Mouse (Mus musculus) brain, embryonic 14.5 days (tissue): Measurements from ENCODE around the gene Sall1. TPM values are rescaled to one million over a fixed set of nuclear protein-coding genes. Genes with fewer than 3 reads are reported as not detected.

ENCODE experiments used
- DNase-seq: peaks from one replicate; pipeline ENCODE4 v3.0.0-alpha.2; 2011; ENCODE audit warnings: low read depth
- CTCF ChIP-seq: fragments of 200-500 bp; IDR thresholded peaks from 2 replicates; pipeline ENCODE4 v1.5.1; 2012; ENCODE audit warnings: inconsistent platforms, mild to moderate bottlenecking, moderate library complexity, borderline replicate concordance; ENCODE audit not compliant: insufficient read depth, insufficient read length; ENCODE audit errors: extremely low read depth
- POLR2A ChIP-seq: fragments of 200-500 bp; IDR thresholded peaks from 2 replicates; pipeline ENCODE4 v1.6.1; 2012; ENCODE audit warnings: mild to moderate bottlenecking, inconsistent platforms, borderline replicate concordance; ENCODE audit not compliant: poor library complexity, insufficient read depth, insufficient read length, severe bottlenecking; ENCODE audit errors: extremely low read depth
- polyA plus RNA-seq: library from polyadenylated mRNA; depleted of rRNA; stranded (reverse); fragments of >200 nt; gene quantifications from 2 replicates; pipeline ENCODE4 v1.2.3, GENCODE M21; 2012; rRNA removed

The Sall1 gene
- 23.3 TPM in 2 replicates for polyA plus RNA-seq

DNA sequence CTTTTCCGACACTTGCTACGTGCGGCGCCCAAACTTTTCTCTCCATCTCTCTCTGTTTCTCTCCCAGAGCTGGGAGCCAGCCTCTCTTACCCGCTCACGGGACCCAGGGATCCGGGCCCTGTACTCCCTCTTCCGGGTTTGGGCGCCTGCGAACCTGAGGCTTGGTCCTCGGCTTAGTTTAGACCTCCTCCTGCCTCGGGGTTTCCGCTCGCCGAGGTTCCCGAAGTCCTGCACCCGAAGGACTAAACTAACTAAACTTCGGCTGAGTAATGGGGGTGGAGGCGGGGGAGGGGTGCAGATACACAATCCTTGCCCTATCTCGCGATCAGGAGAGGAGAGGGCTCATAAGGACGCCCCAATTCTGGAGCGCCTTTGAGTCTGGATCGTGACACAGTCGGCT, at the start of gene Sall1:
Sall1 (minus strand) TSS at position 223 of the 400 bp plus-strand sequence.
- DNase-seq: peak; percentile 71
- TF ChIP-seq CTCF (no peak), POLR2A (no peak)

DNA sequence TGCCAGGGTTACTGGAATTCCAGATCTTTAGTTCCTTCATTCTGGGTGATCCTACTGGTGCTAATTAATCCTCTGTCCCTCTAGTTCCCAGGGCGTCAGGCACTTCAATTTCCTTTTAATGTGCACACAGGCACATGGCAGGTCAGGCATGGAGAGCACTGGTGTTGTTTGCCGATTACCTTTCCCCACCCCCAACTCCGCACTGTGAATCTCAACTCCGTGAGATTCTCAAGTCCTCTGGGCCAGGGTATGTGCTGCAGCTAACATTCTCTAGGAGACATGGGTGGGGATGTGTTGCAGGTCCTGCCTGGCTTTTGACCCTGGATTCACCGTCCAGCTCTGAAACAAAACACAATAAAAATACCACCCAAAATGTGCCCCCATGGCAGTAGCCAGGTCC, 46.0 kb upstream of the Sall1 start:
- no peak for TF ChIP-seq POLR2A
- TF ChIP-seq CTCF: no peak
- DNase-seq: no peak

DNA sequence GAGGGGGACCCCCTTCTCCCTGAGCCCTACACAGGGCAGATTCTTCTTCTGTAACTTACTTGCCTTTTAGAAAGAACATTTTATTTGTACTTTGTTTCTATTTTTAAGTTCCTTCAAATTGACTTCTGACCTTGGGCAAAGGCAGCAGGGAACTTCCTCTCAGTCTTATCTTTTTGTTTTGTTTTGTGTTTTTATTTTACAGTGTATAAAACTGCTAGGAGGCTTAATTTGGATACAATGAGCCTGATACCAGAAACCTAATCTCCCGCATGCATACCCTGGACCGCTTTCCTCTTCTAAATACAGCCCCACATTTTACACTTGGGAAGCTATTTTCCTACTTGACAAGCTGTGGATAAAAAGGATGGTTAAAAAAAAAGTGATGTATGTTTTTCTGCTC, 35.2 kb upstream of the Sall1 start:
- DNase-seq: no peak
- TF ChIP-seq CTCF (no peak), POLR2A (no peak)

DNA sequence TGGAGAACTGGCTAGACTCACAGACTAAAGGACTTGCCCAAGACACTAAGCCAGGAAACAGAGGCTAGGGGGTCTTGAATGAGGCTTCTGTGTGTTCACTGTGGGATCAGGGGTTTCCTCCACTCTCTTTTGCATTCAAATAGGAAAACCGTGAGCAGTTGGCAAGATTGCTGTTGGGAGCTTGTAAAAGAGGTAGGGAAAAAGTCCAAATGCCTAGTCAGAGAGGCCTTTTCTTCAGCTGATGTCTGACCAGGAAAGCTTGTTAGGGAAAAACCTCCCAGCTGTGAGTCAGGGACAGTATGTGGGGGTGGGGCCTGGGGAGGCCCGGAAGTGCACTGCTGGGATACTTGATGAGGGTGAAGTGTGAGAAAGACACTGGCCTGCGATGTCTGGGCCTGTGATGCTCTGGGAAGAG, 29.0 kb upstream of the Sall1 start:
- peak; percentile 88 for DNase-seq
- TF ChIP-seq POLR2A (no peak), CTCF (no peak)

DNA sequence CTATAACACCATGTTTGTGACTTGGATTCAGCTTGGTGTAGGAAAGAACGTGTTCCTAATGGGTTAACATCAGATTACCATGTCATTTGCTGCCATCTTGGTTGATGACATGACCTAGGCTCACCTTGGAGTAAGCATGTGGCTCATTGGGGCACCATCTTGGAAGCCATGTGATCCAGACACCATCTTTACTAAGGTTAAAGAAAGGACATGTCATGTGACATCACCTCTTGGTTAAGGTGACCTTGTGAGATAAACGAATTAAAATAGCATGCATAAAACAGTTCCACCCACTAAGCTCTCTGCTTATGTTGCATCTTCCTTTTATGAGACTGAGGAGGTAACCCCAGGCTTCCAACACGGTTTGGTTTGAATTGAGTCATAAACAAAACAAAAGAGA, 23.5 kb upstream of the Sall1 start:
- TF ChIP-seq POLR2A (no peak), CTCF (no peak)

DNA sequence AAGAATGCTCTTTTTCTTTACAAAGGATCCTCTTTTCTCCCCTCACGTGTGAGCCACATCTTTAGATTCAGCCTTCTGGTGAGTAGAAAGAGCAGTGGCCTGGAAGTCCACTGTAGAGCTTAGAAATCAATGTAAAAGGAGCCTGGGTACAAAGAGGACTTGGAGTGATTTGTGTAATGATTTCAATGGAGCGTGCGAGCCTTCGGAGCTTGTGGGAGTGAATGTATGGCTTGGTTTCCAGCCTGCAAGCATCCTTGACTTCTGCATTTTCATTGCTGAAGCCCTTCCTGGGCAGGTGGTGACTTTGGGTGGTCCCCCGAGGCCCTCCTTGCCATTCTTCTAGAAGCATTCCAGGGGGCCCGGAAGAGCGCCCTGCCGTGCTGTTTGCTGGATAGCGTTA, 20.1 kb upstream of the Sall1 start:
- DNase-seq: peak; percentile 51
- TF ChIP-seq POLR2A (no peak), CTCF (no peak)

More for the DNA sequence above, 23.5 kb upstream of the Sall1 start:
- no peak for DNase-seq

DNA sequence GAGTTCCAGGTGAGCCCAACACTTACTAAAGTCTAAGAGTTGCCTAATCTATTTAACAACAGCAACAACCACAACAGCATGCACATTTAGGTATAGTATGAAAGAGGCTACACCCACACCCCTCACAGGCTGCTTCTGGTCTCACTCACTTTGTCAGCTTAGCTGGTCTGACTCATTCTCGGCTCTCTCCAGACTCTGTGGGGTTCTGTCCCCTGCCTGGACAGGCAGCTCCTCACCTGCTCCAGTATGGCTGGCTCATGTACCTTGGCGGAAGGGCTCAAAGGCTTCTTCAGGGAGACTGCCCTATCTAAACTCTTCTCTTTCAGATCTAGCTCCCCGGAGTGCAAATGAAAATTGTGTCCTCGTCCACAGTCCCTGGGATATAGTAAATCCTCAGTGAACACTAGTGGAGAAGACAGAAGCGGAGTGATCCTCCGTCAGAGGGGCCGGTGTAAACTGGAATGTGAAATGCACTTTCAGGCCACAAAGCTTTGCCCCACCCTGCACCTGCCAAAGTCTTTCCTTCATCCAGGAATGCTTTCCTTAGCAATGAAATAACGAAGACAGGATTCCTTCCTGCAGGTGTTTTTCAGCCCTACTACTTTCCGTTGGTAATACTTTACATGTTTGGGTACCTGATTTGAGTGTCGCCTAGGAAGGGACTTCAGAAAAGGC, 19.5 kb upstream of the Sall1 start:
- no peak for DNase-seq

DNA sequence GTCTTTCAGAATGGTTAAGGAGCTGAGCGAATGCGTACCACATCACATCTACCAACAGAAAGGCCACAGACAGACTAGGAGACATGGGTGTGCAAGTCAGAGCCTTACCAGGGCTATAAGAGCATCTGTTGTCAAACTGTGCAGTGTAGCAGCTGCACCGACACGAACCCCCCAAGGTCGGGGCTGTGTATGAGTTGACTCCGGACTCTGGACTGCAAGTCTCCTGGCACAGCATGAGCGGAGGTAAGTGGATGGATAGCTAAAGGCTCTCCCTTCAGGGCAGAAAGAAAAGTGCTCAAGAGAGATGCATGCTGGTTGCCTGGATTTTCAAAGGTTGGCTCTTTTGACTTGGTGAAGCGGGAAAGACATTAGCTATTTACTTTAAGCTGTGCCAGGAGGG, 16.8 kb upstream of the Sall1 start:
- no peak for DNase-seq
- TF ChIP-seq POLR2A (no peak), CTCF (no peak)

More for the DNA sequence above, 19.5 kb upstream of the Sall1 start:
- TF ChIP-seq CTCF: no peak
- no peak for TF ChIP-seq POLR2A

DNA sequence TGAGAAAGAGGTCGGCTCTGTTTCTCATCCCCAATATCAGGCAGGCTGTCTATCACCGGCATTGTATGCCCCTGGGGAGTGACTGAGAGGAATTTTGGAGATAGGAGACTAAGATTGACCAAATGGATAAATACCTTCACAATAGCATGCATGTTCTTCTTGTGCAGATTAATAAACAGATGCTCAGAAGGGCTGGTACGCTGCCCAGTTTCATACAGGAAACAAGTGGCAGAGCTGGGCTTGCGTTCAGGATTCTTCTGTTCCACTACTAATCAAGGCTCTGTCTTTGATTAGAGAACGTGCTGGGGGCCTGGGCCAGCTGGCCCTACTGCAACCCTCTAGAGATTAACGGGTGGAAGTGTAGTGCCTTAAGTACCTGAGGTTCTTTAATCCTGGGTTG, 15.5 kb upstream of the Sall1 start:
- no peak for TF ChIP-seq POLR2A
- TF ChIP-seq CTCF: no peak
- DNase-seq: peak; percentile 87

DNA sequence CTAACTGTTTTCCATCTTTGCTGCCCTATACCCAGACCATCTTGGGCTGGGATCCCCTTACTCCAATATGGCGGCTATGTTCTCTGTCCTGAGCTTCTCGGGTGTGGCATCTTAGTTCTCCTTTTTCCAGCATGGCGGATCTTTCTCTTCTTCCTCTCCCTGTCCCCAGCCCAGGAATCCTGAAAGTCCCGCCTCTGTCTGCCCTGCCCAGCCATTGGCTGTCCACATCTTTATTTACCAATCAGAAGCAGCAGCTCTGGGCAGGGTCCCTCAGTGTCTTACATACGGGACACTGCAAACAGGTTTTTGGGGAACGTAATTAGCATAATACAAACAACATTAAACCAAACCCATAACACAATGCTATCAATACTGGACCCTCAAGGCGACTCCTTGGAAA, 8.9 kb upstream of the Sall1 start:
- TF ChIP-seq POLR2A (no peak), CTCF (no peak)

DNA sequence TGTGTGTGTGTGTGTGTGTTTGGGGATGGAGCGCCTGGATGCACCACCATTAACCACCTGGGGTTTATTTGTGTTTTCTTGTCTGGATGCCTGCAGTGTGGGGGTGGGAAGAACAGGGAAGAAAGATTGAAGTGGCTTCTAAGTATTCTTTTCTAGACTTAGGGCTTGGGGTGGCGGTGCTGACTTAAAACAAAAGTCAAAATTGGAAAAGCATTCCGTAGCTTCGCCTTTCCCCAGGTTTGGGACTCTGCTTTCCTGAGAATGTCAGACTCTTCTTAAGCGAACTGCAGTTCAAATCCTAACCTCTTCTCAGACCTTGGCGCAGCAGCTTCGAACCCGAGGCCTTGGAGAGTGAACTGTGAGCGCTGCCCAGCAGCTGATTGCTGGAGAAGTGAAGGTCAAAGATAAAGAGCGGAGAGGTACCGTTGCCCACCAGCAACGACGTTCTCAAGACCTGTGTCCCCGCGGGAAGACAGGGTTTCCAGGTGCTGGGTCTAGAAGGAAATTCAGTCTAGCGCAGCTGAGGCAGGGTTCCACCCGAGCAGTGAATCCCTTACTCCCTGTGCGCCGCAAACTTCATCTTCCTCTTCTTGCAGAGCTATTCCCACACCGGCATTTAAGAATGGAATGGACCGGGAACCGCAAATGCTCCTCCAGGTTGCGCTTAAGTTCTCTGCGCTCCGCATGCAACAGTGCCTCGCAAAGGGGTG, 2.8 kb upstream of the Sall1 start:
- DNase-seq: peak; percentile 63
- TF ChIP-seq CTCF (peak; percentile 29; the same call in 1 of the 2 replicates), POLR2A (no peak)

More for the DNA sequence above, 8.9 kb upstream of the Sall1 start:
- no peak for DNase-seq

DNA sequence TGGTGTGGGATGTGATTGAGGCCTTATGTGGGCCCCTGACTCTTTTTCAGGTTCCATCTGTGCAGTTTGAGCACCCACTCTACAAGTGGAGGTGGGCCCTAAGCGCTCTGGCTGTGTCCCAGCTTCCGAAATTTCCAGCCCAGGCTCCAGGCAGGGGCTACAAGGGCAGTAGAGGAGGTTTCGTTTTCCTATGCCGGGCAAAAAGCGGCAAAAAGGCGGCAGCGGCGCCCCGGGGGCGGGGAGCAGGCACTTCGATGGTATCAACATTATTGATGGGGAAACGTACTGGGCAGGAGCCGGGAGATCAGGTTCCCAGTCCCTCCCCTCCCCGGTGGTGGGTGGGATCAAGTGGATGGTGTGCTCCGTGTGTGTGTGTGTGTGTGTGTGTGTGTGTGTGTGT, 2.3 kb upstream of the Sall1 start:
- TF ChIP-seq POLR2A (no peak), CTCF (no peak)
- peak; percentile 80 for DNase-seq

DNA sequence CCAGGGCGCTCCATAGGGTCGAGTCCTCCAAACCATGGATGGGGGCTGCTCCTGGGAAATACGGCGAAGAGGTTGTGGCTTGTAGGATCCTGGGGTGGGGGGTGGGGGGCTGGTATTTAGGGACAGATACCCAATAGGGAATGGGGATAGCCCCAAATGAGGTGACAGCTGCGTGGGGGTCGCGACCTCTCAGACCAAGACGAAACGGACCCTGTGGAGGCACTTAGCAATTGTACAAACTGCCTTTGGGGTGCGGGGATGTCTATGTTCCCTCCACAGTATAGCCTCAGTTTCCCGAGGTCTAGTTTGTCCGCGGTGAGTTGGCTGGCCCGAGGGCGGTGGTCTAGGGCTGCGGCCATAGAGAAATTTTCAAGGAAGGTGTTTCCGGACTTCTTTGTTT, 1.8 kb upstream of the Sall1 start:
- TF ChIP-seq POLR2A (no peak), CTCF (no peak)
- no peak for DNase-seq
